Mouse (Mus musculus) left cerebral cortex, postnatal 4 days (tissue): ENCODE measurements around the gene Amz2. TPM values are rescaled to one million over a fixed set of nuclear protein-coding genes. Genes with fewer than 3 reads are reported as not detected.

Experiments used
- DNase-seq: peaks from one replicate; pipeline ENCODE4 v3.0.0-alpha.2; 2022
- intact Hi-C: fragments of 180-260 bp; cut with DNase I; formaldehyde crosslinking; loops from one replicate; pipeline ENCODE4 v1.15.1; 2025
- total RNA-seq, 2 experiments: library from RNA; stranded (reverse); gene quantifications; 2 replicates each; pipeline ENCODE4 v1.2.3; 2021

The Amz2 gene
- total RNA-seq, 2 experiments from 2014 or later: 179 to 181 TPM

GRCm38 (mm10) chr11:109466987-109467386, 41.2 kb downstream of the Amz2 start:
- no peak for DNase-seq
- intact Hi-C loops: no loop called here

- DNase-seq: no peak
- intact Hi-C loops: no loop called here
Measured at GRCm38 (mm10) chr11:109468133-109468532, 42.4 kb downstream of the Amz2 start.

- no peak for DNase-seq
- intact Hi-C loops: no loop called here
Measured at GRCm38 (mm10) chr11:109470170-109470569, 44.4 kb downstream of the Amz2 start.

GRCm38 (mm10) chr11:109470921-109471861, 45.4 kb downstream of the Amz2 start:
- intact Hi-C loops: no loop called here
- no peak for DNase-seq

GRCm38 (mm10) chr11:109472171-109472691, 46.5 kb downstream of the Amz2 start:
- peak; percentile 35 for DNase-seq
- intact Hi-C loops: no loop called here

GRCm38 (mm10) chr11:109472821-109473170, 47.0 kb downstream of the Amz2 start:
- DNase-seq: no peak
- intact Hi-C loops: no loop called here

GRCm38 (mm10) chr11:109473171-109474085, 47.7 kb downstream of the Amz2 start, which contains the start of the genes Arsg and Slc16a6:
Gene Arsg, plus strand, starts transcription at chr11:109473374.
Gene Slc16a6, minus strand, starts transcription at chr11:109473598.
- intact Hi-C loops: no loop called here
- peak; percentile 93 for DNase-seq

- no peak for DNase-seq
- intact Hi-C loops: no loop called here
Measured at GRCm38 (mm10) chr11:109474086-109474742, 48.5 kb downstream of the Amz2 start.

- intact Hi-C loops: no loop called here
- DNase-seq: no peak
Measured at GRCm38 (mm10) chr11:109474836-109475235, 49.1 kb downstream of the Amz2 start.

- intact Hi-C loops: no loop called here
- no peak for DNase-seq
Measured at GRCm38 (mm10) chr11:109475717-109476116, 50.0 kb downstream of the Amz2 start.

GRCm38 (mm10) chr11:109476241-109476640, 50.5 kb downstream of the Amz2 start:
- intact Hi-C loops: no loop called here

GRCm38 (mm10) chr11:109476653-109477052, 50.9 kb downstream of the Amz2 start:
- DNase-seq: no peak
- intact Hi-C loops: no loop called here

More at GRCm38 (mm10) chr11:109476241-109476640, 50.5 kb downstream of the Amz2 start:
- no peak for DNase-seq

GRCm38 (mm10) chr11:109477606-109478380, 52.0 kb downstream of the Amz2 start:
- intact Hi-C loops: no loop called here
- no peak for DNase-seq

- DNase-seq: no peak
- intact Hi-C loops: no loop called here
Measured at GRCm38 (mm10) chr11:109479575-109480285, 54.0 kb downstream of the Amz2 start.

- intact Hi-C loops: no loop called here
Measured at GRCm38 (mm10) chr11:109480440-109480839, 54.7 kb downstream of the Amz2 start.

GRCm38 (mm10) chr11:109485398-109486045, 59.8 kb downstream of the Amz2 start:
- DNase-seq: peak; percentile 66
- intact Hi-C loops: no loop called here

More at GRCm38 (mm10) chr11:109480440-109480839, 54.7 kb downstream of the Amz2 start:
- no peak for DNase-seq

GRCm38 (mm10) chr11:109487111-109487510, 61.4 kb downstream of the Amz2 start:
- DNase-seq: no peak
- intact Hi-C loops: no loop called here

- DNase-seq: no peak
- intact Hi-C loops: no loop called here
Measured at GRCm38 (mm10) chr11:109487991-109488684, 62.4 kb downstream of the Amz2 start.
